Mouse (Mus musculus) liver, postnatal 0 days (tissue): ENCODE measurements around the gene Trpm8.

Experiments used
- CTCF ChIP-seq: sonication (generic); IDR thresholded peaks from 2 replicates; pipeline ENCODE4 v1.5.1; 2016; ENCODE audit warnings: antibody characterized with exemption, low read depth
- EP300 ChIP-seq: IDR thresholded peaks from 2 replicates; pipeline ENCODE4 v1.6.1; 2016; ENCODE audit warnings: antibody characterized with exemption, low read depth, mild to moderate bottlenecking

DNA sequence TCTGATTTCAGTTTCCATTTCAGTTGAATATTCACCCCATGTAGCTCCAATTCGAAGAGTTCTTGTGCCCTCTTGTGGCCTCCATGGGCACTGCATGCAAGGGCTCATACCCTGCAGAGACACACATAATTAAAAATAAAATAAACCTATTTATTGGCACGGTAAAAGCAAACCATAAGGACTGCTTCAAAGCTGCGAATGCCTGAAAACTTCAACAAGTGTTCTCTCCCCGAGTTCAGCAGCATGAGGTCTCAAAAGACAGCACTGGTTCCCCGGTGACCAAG, 10.2 kb downstream of the Trpm8 start:
- TF ChIP-seq CTCF (peak; percentile 99), EP300 (no peak)
